Mouse (Mus musculus): ENCODE results near the gene Slc1a7. TPM values are rescaled to one million over a fixed set of nuclear protein-coding genes. Genes with fewer than 3 reads are reported as not detected.

Slc1a7 gene
- total and polyA plus RNA-seq, 2 experiments from 2014 or later: 0.08 to 0.65 TPM

GRCm38 (mm10) chr4:107923803-107924194 is 44.3 kb upstream of the Slc1a7 start:
- no peaks in the 10 kb centered on the region for H3K9me3 ChIP-seq (replicated peaks; ENCODE audit: control insufficient read depth, low read length)
- H3K4me3 ChIP-seq (ENCODE audit: low read depth, low read length): peak overlapping the region; percentile 86
- no peak for TF ChIP-seq CTCF (IDR thresholded peaks at IDR 0.05; ENCODE audit: low read depth)
- TF ChIP-seq EP300 (IDR thresholded peaks at IDR 0.05; ENCODE audit: low read depth): no peak
- no peak for DNase-seq (ENCODE audit: low spot score)
- H3K9ac ChIP-seq (replicated peaks; ENCODE audit: low read depth, low read length): peak overlapping the region; percentile 86; the same call in 1 of the 2 replicates
- WGBS: 41% methylated on average over 7 of the region's 7 CpGs
- H3K36me3 ChIP-seq (replicated peaks; ENCODE audit: control insufficient read depth, insufficient read depth, low read length): no peaks in the 10 kb centered on the region
- no peaks in the 10 kb centered on the region for H3K27me3 ChIP-seq (ENCODE audit: control insufficient read depth, insufficient read depth, low read length)
- ATAC-seq (ENCODE audit: insufficient read depth, low read depth): 0 out of 2 replicates have a peak, but pooled peaks have one; percentile 3
- peak overlapping the region; percentile 90; the same call in 1 of the 2 replicates for H3K27ac ChIP-seq (ENCODE audit: low read depth)
- H3K4me1 ChIP-seq (ENCODE audit: control insufficient read depth, insufficient read depth): peaks cover 26% of the 10 kb centered on the region
- H3K4me2 ChIP-seq (ENCODE audit: low read depth, low read length): peak overlapping the region; percentile 84

GRCm38 (mm10) chr4:107928269-107928668 is 39.9 kb upstream of the Slc1a7 start:
- H3K27me3 ChIP-seq (ENCODE audit: control insufficient read depth, insufficient read depth, low read length): no peaks in the 10 kb centered on the region
- WGBS: 55% methylated on average over 2 of the region's 2 CpGs
- no peak overlapping the region for H3K4me2 ChIP-seq (ENCODE audit: low read depth, low read length)
- H3K9me3 ChIP-seq (replicated peaks; ENCODE audit: control insufficient read depth, low read length): no peaks in the 10 kb centered on the region
- ATAC-seq (ENCODE audit: insufficient read depth, low read depth) (no peak), DNase-seq (ENCODE audit: low spot score) (no peak)
- no peak overlapping the region for H3K27ac ChIP-seq (ENCODE audit: low read depth)
- no peak overlapping the region for H3K4me3 ChIP-seq (ENCODE audit: low read depth, low read length)
- H3K4me1 ChIP-seq (ENCODE audit: control insufficient read depth, insufficient read depth): no peaks in the 10 kb centered on the region
- H3K36me3 ChIP-seq (replicated peaks; ENCODE audit: control insufficient read depth, insufficient read depth, low read length): no peaks in the 10 kb centered on the region
- TF ChIP-seq CTCF (IDR thresholded peaks at IDR 0.05; ENCODE audit: low read depth): no peak
- no peak for TF ChIP-seq EP300 (IDR thresholded peaks at IDR 0.05; ENCODE audit: low read depth)
- H3K9ac ChIP-seq (replicated peaks; ENCODE audit: low read depth, low read length): no peak overlapping the region

- Histone ChIP-seq H3K4me1 (ENCODE audit: control insufficient read depth, insufficient read depth) (no peaks in the 10 kb centered on the region), H3K27me3 (ENCODE audit: control insufficient read depth, insufficient read depth, low read length) (no peaks in the 10 kb centered on the region), H3K4me3 (ENCODE audit: low read depth, low read length) (no peak overlapping the region), H3K36me3 (replicated peaks; ENCODE audit: control insufficient read depth, insufficient read depth, low read length) (no peaks in the 10 kb centered on the region), H3K27ac (ENCODE audit: low read depth) (no peak overlapping the region), H3K4me2 (ENCODE audit: low read depth, low read length) (no peak overlapping the region), H3K9ac (replicated peaks; ENCODE audit: low read depth, low read length) (no peak overlapping the region), H3K9me3 (replicated peaks; ENCODE audit: control insufficient read depth, low read length) (no peaks in the 10 kb centered on the region)
- WGBS: 68% methylated on average over 2 of the region's 2 CpGs
- DNase-seq (ENCODE audit: low spot score): no peak
- no peak for ATAC-seq (ENCODE audit: insufficient read depth, low read depth)
- TF ChIP-seq CTCF (IDR thresholded peaks at IDR 0.05; ENCODE audit: low read depth) (no peak), EP300 (IDR thresholded peaks at IDR 0.05; ENCODE audit: low read depth) (no peak)
Measured at GRCm38 (mm10) chr4:107928726-107929125, 39.4 kb upstream of the Slc1a7 start.

GRCm38 (mm10) chr4:107931453-107931852 is 36.7 kb upstream of the Slc1a7 start:
- ATAC-seq (ENCODE audit: insufficient read depth, low read depth) (no peak), DNase-seq (ENCODE audit: low spot score) (no peak)
- no peaks in the 10 kb centered on the region for H3K9me3 ChIP-seq (replicated peaks; ENCODE audit: control insufficient read depth, low read length)
- H3K27me3 ChIP-seq (ENCODE audit: control insufficient read depth, insufficient read depth, low read length): no peaks in the 10 kb centered on the region
- no peak overlapping the region for H3K4me3 ChIP-seq (ENCODE audit: low read depth, low read length)
- H3K9ac ChIP-seq (replicated peaks; ENCODE audit: low read depth, low read length): no peak overlapping the region
- WGBS: 66% methylated on average over 3 of the region's 3 CpGs
- no peak overlapping the region for H3K27ac ChIP-seq (ENCODE audit: low read depth)
- no peaks in the 10 kb centered on the region for H3K4me1 ChIP-seq (ENCODE audit: control insufficient read depth, insufficient read depth)
- H3K4me2 ChIP-seq (ENCODE audit: low read depth, low read length): no peak overlapping the region
- no peaks in the 10 kb centered on the region for H3K36me3 ChIP-seq (replicated peaks; ENCODE audit: control insufficient read depth, insufficient read depth, low read length)
- TF ChIP-seq EP300 (IDR thresholded peaks at IDR 0.05; ENCODE audit: low read depth) (no peak), CTCF (IDR thresholded peaks at IDR 0.05; ENCODE audit: low read depth) (no peak)

- ATAC-seq (ENCODE audit: insufficient read depth, low read depth): no peak
- H3K4me2 ChIP-seq (ENCODE audit: low read depth, low read length): no peak overlapping the region
- TF ChIP-seq EP300 (IDR thresholded peaks at IDR 0.05; ENCODE audit: low read depth): no peak
- TF ChIP-seq CTCF (IDR thresholded peaks at IDR 0.05; ENCODE audit: low read depth): no peak
- WGBS: 71% methylated on average over 8 of the region's 8 CpGs
- H3K9ac ChIP-seq (replicated peaks; ENCODE audit: low read depth, low read length): no peak overlapping the region
- H3K4me1 ChIP-seq (ENCODE audit: control insufficient read depth, insufficient read depth): no peaks in the 10 kb centered on the region
- no peak for DNase-seq (ENCODE audit: low spot score)
- no peaks in the 10 kb centered on the region for H3K27me3 ChIP-seq (ENCODE audit: control insufficient read depth, insufficient read depth, low read length)
- H3K4me3 ChIP-seq (ENCODE audit: low read depth, low read length): no peak overlapping the region
- H3K36me3 ChIP-seq (replicated peaks; ENCODE audit: control insufficient read depth, insufficient read depth, low read length): no peaks in the 10 kb centered on the region
- no peaks in the 10 kb centered on the region for H3K9me3 ChIP-seq (replicated peaks; ENCODE audit: control insufficient read depth, low read length)
- H3K27ac ChIP-seq (ENCODE audit: low read depth): no peak overlapping the region
Measured at GRCm38 (mm10) chr4:107933239-107933638, 34.9 kb upstream of the Slc1a7 start.

DNA sequence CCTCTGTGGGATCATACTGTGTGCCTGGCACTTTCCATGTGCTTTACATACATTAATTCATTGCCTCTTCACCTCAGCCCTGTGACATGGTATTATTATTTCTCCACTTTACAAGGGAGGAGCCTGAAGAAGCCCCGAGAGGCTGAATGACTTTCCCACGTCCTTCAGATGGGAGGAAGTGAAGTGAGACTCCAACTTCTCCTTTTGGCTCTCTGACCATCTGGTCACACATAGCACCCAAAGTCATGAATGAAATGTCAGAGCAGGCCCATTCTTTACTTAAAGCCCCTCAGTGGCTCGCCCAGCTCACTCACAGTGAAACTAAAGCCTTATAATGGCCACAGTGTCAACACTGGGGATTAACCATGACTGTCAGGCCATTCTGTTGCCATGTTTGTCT is 32.9 kb upstream of the Slc1a7 start:
- ATAC-seq (ENCODE audit: insufficient read depth, low read depth) (no peak), DNase-seq (ENCODE audit: low spot score) (no peak)
- H3K27ac ChIP-seq (ENCODE audit: low read depth): no peak overlapping the region
- no peaks in the 10 kb centered on the region for H3K27me3 ChIP-seq (ENCODE audit: control insufficient read depth, insufficient read depth, low read length)
- no peaks in the 10 kb centered on the region for H3K4me1 ChIP-seq (ENCODE audit: control insufficient read depth, insufficient read depth)
- no peaks in the 10 kb centered on the region for H3K9me3 ChIP-seq (replicated peaks; ENCODE audit: control insufficient read depth, low read length)
- WGBS: 60% methylated on average over 3 of the region's 3 CpGs
- no peak overlapping the region for H3K4me3 ChIP-seq (ENCODE audit: low read depth, low read length)
- H3K4me2 ChIP-seq (ENCODE audit: low read depth, low read length): no peak overlapping the region
- H3K36me3 ChIP-seq (replicated peaks; ENCODE audit: control insufficient read depth, insufficient read depth, low read length): no peaks in the 10 kb centered on the region
- H3K9ac ChIP-seq (replicated peaks; ENCODE audit: low read depth, low read length): no peak overlapping the region
- TF ChIP-seq CTCF (IDR thresholded peaks at IDR 0.05; ENCODE audit: low read depth) (no peak), EP300 (IDR thresholded peaks at IDR 0.05; ENCODE audit: low read depth) (no peak)

Data from heart, postnatal 0 days (tissue).